Mouse (Mus musculus) thymus, adult 2 months (tissue): ENCODE measurements at regions not wholly inside any gene's neighbourhood (a gene's known extent, or its start where the extent isn't known, plus 50 kb on each side); places are given as distances from the start of the nearest gene placed in this dataset.

ENCODE experiments used
- CTCF ChIP-seq: fragments of 200-500 bp; IDR thresholded peaks from 2 replicates; pipeline ENCODE4 v1.5.1; 2012; ENCODE audit warnings: mild to moderate bottlenecking, control low read depth, low read length, moderate library complexity, borderline replicate concordance; ENCODE audit not compliant: control insufficient read depth, poor library complexity, insufficient read depth; ENCODE audit errors: extremely low read depth
- POLR2A ChIP-seq: fragments of 200-500 bp; IDR thresholded peaks from 2 replicates; pipeline ENCODE4 v1.6.1; 2012; ENCODE audit warnings: mild to moderate bottlenecking, low read length, control low read depth, moderate library complexity; ENCODE audit not compliant: control insufficient read depth, poor library complexity, insufficient read depth; ENCODE audit errors: extremely low read depth

GRCm38 (mm10) chr2:137754481-137754880 lies 501.9 kb upstream of the Btbd3 start:
- no peak for TF ChIP-seq CTCF
- no peak for TF ChIP-seq POLR2A
